Mouse (Mus musculus): ENCODE results near the gene AC134908.4.

The AC134908.4 gene

DNA sequence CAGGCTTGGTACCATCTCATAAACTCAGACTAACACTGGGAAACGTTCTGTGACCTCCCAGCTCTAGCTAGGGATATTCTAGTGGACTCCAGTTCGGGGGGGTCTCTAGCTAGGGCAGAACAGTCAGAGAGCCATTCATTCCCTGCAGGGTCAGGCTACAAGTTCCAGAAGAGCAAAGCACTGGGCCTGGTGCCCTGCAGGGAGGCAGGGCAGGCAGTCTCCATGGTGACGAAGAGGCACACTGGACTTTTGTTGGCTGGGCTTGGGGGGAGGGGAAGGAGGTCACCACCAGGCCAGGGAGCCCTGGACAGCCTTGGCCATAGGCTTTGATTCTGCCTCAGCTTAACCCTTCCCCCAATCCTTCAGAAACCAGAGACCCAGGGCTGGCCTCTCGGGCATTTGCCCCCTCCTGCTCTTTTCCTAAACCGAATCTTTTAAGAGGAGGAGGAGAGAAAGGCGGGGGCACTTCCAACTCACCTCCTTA, at the start of gene AC134908.4:
AC134908.4 (minus strand) TSS at position 51 of the 484 bp plus-strand sequence.
- DNase-seq, result no peak

DNA sequence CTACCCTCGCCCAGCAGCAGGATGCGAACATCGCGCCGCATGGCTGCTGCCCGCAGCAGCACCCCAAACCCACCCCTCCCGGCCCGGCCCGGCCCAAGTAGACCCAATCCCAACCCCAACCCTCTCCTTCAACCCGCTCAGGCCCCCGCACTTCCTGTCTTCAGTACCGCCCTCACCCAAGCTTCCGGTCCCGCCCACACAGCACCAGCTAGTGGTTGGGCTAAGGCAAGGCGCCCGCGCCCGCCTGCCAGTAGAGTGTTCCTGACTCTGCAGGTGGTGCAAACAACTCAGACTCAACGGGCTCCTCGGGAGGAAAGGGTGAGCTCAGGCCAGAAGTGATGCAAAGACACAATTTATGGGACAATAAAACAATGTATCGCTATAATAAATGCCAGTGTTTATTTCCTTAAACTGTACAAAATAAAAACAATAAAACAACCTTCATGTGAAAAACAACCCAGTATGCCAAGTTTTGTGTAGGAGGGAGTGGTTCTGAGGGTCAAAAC, 49.0 kb upstream of the AC134908.4 start, which contains the start of gene Rhot2:
Rhot2 (minus strand) TSS at position 456 of the 506 bp plus-strand sequence.
- peak; percentile 93 for DNase-seq

DNA sequence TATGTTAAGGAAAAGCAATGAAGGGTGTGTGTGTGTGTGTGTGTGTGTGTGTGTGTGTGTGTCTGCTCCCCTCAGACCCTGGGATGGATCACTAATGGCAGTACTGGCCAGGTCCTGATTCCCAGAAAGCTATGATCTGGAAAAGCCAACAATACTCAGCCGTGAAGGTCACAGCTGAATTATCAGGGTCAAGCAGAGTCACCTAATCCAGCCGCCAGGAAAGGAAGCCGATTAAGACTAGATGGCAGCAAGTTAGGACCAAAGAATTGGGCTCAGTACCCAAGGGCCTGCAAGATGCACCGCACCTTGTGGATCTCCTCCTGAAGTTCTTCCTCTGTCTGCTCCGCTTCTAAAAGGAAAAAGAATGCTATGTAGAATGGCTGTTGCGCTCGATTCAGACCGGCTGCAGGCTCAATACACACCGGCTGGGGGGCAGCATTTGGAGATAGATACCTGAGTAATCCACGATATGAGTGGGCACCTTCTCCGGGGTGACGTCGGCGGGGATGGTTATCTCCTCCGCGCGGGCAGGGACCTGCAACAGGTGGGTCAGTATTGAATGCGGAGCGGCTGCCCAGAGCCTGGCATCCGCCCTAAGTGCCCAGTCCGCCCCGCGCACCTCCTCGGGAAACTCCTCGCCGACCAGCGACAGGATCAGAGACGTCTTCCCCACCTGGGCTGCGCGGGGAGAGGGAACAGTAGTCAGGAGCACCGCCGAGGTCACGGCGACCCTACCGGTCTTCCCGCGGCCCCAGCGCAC, 48.4 kb upstream of the AC134908.4 start:
- peak; percentile 65 for DNase-seq

DNA sequence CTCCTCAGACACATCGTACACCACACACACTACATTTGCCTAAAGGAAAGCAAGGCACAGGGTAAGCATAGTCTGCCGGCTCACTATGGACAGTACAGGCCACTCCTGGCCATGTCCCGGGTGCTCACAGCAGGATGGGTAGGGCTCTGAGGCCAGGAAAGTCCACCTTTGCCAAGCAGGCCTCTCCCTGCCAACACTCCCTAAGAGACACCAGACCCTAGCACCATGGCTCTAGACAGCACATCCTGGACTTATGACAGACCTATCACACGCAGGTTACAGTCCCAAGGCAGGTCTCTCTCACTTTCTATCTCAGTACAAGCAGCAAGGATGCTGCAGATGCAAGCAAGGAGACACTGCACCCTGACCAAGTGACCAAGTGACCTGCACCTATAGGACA, 47.7 kb upstream of the AC134908.4 start:
- no peak for DNase-seq

DNA sequence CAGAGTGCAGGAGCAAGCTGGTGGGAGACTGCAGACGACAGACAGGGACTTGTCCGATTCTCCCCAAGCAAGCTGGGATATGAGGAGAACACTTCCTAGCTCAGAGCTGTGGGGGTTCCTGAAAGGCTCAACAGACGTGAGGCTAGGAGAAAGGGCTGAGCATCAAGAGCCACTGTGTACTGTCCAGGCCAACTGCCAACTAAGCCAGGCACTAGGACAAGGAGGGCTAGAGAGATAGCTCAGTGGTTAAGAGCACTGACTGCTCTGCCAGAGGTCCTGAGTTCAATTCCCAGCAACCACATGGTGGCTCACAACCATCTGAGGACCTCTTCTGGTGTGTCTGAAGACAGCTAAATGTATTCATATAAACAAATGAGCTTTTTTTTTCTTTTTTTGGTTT, 47.0 kb upstream of the AC134908.4 start:
- DNase-seq, result no peak

DNA sequence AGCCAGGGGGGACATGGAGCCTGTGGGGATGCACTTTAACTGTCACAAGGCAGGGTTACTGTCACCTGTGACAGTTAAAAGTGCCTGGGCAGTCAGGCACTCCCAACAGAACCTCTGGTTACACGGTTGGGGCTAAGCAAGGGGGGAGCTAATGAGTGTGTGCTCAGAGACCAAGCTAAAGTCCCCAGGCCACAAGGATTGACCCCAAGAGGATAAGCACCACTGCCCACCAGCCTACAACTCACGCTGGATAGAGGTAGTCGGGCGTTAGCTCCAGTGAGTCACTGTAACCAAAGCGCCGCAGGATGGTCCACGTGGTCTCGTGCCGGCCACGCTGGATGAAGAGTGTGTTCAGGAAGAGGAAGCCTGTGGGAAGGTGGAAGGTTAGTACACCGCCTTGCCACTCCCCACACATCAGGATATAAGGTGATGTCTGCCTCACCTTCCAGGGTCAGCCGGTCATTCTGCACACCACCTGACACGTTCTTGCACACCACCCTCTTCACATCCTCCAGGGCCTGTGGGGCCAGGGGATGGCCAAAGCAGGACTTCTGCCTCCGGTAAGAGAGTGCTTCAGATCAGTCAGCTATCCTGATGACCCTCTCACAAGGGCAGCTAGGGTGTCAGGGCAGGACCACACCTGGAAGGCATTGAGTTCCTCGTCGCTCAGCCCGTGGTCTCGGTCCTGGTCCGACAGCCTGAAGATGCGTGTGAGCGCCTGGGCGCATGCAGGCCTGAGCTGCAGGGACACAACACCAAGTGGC, 45.8 kb upstream of the AC134908.4 start, which contains the start of gene Gm20683:
Gm20683 (minus strand) TSS at position 647 of the 764 bp plus-strand sequence.
- no peak for DNase-seq

DNA sequence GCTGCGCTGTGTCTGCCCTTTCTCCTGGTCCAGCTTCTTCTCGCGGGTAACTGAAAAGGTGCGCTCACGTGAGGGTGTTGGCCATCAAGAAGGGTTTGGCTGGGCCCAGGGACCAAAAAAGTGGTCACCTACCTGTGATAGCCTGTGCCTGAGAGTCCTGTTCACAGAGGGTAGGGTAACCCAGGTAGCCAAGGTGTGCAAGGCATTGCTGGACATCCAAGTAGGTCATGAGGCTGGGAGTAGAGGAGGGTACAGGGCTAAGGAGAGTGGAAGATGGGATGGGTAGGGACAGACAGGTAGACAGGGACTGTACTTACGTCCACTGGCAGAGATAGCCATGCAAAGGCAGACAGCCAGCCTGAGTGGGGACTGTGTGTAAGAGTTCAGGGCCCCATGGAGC, 45.1 kb upstream of the AC134908.4 start:
- DNase-seq, result no peak

DNA sequence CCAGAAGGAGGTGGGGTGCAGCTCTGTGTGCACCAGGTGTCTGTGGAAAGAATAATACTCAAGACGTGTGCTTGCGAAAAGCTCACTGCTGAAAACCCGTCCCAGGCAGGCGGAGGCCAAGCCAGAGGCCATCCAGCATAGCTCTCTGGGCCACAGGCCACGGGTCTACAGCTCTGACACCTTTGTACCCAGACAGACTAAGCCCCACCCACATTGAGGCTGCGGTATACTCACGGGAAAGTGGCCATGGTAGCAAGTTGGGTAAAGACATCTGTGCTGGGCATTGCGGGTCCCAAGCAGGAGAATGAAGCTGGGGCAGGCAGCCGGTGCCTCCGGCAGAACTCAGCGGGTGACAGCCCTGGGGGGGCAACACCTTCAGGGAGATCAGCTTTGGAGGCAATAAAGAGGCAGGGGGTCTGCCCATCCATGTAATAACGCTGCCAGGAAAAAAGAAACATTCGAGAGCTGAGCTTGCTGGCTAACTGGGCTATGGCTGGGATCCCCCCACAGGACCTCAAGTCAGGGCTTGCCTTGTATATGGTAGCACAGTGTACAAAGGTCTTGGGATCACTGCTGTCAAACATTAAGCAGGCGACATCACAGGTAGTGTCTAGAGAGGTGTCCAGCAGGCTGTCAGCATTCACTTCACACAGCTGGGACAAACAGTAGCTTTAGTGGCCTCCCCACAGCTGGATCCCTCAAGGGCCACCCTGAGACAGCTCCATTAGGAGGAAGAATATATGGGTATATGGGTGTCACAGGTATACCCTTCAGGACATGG, 44.2 kb upstream of the AC134908.4 start:
- DNase-seq, result no peak

DNA sequence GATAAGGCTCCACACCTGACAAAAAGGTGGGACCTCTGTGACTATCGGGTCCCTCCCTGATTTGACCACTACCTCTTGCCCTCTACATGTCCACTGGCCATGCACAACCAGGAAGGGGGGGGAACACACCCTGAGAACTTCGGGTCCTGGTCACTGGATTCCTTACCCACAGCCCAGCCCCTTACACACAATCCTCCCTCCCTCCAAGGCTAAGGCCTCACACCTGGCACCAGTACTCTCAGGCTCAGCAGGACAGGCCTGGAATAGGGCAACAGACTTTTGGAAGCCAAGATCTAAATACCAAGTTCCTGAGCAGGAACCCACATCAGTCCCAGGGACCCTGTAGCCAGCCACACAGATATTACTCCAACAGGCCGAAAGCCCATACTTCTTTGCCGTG, 43.4 kb upstream of the AC134908.4 start:
- DNase-seq, result no peak

DNA sequence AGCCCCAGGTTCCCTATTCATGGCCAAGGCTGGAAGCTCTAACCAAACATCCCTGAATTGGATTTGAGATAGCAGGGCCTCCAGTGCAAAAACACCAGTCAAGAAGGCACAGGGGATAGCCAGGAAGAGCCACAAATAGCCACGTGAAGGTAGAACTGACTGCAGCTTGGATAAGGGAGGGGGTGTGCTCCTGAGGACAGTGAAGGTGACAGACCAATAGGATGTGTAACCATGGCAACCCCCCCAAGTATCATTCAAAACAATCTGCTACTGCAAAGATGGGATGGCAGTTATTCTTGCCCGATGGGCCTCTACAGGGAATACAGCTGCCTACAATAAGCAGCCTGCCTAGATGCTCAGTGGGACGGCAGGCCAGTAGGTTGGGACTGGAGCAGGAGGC, 42.1 kb upstream of the AC134908.4 start:
- DNase-seq, result peak; percentile 56

DNA sequence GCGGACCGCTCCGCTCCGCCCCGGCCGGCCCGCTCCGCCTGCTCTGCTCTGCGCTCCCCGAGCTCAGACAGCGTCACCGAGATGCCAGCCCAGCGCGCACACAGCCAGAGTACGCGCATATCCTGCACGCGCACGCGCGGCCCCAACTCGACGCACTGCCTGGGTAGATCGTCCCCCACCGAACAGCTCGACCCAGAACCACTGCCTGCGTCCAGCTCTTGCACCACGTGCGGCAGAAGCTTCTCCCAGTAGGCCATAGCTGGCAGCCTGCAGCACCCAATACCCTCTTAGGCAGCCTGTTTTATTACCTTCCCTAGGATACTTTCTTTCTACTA, 41.6 kb upstream of the AC134908.4 start, which contains the start of gene Rhbdl1:
Rhbdl1 (minus strand) TSS at position 220 of the 335 bp plus-strand sequence.
- peak; percentile 89 for DNase-seq

DNA sequence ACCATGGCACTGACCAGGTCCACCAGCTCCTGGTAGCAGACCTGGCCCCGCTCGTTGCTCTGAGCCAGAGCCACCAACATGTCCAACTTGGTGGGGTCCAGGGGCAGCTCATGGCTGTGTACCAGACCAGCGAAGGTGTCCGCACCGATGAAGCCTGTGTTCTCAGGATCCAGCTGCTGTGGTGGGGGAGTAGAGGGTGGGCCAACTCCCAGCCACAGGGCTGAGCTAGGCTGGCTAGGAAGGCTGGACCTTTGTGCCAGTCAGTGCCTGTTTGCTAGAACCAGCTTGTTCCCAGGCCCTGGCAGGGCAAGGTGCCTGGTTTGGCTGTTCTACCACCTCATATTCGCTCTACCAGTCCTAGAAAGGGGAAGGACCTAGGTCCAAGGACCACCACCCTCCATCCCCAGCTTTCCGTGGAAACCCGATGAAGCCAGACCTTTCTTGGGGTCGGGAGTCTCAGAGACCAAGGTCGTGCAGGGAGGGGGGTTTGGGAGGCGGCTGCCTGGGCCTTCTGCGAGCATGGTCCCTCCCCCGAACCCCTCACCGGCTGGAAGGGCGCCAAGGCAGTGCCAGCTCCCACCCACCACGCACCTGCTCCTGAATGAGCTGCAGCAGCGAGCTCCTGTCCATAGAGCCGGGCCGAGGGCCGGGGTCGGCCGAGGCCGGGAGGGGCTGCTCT, 41.1 kb upstream of the AC134908.4 start:
- DNase-seq, result no peak

DNA sequence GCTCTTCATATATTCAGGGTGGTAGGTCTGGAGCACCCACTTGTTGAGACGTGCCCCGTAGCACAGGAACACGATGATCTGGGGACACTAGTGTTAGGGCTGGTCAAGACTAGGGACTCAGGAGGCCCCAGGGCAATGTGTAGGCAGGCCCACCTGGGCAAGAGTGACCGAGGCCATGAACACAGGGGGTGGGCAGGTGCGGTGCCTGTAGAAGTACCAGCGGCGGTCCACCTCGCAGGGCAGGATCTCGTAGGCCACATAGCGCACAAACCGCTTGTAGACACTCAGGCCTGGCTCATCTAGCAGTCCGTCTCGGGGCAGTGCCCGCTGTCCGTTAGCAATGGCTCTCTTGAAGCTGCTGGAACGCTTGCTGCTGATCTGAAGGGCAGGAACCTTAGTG, 40.4 kb upstream of the AC134908.4 start:
- DNase-seq, result peak; percentile 68

DNA sequence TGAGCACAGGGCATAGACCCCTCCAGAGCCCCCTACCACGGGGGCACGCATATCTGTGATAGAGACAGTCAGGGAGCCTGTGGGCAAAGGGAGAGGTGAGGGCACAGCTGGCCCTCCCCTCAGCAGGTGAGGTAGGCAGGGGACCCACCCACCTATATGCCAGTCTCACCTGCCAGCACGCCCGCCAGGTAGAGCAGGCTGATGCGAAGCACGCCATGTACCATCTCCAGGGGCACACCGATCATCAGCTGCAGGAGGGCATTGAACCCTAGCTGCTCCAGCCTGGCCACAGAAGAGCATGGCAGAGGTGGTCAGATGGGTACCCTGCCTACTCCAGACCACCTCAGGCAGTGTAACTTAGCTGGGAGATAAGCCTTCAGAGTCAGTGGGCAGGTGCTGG, 39.8 kb upstream of the AC134908.4 start:
- peak; percentile 57 for DNase-seq

DNA sequence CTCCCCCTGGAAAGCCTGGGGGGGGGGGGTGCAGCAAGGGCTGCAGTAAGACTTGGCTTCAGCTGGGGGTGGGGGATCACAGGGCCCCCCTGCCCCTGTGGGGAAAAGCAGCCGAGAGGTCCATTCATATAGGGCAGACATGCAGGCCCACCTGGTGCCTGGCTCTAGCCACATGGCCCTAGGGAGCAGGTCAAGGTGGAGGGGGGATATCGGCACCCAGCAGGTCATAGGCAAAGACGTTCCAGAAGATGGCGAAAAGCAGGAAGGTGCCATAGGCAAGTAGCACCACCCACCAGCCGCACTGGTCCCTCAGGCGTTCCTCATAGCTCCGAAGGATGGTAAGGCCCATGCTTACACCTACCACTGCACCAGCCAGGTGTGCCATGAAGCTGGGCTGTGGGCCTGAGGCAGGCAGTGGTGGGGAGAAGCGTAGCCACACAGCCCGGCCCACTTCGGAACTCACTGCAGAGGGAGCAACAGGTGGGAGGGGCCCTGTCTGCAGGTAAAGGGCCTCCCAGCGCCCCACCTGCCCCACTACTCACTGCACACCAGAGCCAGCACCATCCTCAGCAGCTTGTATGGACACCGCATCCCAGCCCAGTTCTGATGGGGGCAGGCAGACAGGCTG, 39.2 kb upstream of the AC134908.4 start:
- peak; percentile 69 for DNase-seq

DNA sequence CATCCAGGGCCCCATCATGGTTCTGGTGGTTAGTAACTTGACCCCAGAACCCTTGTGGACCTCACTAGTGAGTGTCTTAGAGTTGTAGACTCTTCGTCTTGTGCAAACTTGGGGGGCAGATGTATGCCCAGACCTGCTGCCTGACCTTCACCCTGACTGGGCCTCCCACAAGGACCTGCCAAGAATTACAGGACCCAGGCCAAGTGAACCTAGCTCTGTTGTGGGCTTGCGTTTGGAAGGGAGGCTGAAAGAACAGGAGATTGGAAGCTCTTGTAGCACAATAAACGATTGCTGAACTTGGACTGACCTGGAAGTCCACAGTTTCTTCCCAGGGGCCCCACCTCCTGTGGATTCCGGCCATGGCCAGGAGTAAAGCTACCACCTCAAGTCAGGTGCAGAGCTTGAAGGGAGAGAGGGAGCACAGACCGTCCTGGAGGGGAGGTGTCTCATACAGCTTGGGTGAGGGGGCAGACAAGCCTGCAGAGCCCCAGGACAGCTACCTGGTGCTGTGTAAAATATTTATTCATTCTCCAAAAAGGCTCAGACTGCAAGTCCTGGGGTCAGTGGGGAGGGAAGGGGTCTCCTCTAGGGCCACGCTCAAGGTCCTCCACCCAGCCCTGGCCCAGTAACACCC, 38.6 kb upstream of the AC134908.4 start:
- DNase-seq, result peak; percentile 74

DNA sequence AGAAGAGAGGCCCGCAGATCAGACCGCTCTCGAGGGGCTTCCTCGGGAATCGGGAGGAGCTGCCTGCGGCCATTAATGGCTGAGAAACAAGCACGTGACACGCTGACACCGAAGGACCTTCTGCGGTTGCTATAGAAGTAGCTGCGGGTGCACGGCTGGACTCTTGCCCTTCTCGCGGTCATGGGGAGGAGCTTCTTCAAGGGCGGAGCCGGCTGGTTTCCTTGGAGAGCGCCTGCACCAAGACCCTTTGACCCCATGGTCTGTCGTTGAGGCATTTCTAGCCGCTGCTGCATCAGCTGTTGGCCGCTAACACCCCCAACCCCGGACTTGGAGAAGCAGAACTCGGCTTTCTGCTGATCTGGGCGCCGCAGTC, 37.8 kb upstream of the AC134908.4 start, which contains the start of gene Stub1:
Stub1 (minus strand) TSS at position 114 of the 373 bp plus-strand sequence.
- DNase-seq, result no peak

DNA sequence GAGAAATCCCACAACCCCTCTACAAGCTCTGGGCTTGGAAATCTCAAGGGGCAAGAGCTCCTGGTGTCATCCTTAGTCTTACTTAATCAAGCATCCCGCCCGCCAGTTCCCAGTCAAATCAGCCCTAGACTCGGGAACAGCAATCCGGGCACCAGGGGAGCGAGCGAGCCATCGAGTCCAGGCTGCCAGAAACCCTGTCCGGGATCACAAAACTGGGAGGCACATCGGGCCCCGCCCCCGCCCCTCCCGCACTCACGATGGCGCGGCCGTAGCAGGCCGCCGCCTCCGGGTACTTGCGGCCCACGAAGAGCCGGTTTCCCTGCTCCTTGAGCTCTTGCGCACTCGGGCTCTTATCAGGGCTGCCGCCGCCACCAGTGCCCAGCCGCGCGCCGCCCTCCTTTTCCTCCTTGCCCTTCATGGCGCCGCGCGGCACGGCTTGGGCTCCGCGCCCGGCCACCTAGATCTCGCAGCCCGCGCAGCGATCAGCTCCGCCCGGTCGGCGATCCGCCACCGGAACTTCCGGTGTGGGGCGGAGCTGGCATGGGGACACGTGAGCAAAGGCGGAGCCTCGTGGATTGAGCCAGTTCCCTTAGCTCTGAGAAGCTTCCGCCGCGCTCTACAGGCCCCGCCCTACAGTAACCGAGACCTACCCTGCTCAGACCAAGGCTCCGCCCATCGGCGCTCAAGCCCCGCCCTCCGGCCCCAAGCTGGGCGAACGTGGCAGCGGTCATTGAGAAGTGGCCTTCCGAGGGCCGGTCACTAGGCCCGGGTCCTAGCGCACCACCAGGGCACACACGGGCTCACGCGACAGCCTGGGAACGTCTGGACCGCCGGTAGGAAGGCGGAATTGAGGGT, 37.2 kb upstream of the AC134908.4 start:
- peak; percentile 99 for DNase-seq

DNA sequence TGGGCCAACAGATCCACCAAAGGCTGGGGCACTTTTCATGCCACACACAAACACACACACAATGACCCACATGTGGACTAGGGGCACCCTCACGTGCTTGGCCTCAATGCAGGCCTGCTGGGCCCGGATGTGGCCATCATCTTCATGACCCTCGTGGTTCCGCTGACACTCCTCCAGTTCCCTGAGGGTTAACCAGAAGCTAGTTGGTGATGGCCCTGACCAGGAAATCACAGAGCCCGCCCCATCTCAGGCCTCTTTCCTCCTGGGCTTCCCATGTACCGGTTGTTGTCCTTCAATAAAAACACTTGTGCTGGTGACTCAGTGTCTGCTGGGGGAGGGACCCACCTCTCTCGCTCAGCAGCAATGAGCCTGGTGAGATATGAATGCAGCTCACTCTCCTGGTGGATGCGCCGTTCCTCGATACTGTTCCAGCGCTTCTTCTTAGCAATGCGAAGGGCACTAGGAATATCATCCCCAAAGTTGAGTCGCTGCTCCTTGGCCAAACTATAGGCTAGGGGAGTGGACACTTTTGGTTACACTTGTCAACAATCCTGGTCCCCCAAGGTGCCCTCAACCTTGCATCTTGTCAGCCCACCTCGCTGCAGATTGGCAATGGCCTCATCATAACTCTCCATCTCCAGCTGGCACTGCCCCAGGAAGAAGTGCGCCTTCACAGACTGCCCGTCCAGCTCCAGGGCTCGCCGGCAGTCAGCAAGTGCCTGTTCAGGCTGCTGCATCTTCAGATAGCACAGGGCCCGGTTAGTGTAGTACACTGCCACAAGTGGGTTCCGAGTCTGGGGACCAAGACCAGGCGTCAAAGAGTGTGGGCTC, 36.2 kb upstream of the AC134908.4 start:
- DNase-seq, result peak; percentile 77
